Mouse (Mus musculus) heart, adult 2 months (tissue): ENCODE results near the gene Slc44a3.

Source experiments
- CTCF ChIP-seq: fragments of 200-600 bp; IDR thresholded peaks from 2 replicates; pipeline ENCODE4 v1.8.1; 2022; ENCODE audit warnings: antibody characterized with exemption, mild to moderate bottlenecking, moderate library complexity
- POLR2A ChIP-seq: fragments of 200-500 bp; IDR thresholded peaks from 2 replicates; pipeline ENCODE4 v1.6.1; 2011; ENCODE audit warnings: mild to moderate bottlenecking, low read depth, low read length, control low read depth; ENCODE audit not compliant: insufficient read depth

- TF ChIP-seq CTCF (no peak), POLR2A (no peak)
Measured at GRCm38 (mm10) chr3:121574386-121574785, 42.2 kb upstream of the Slc44a3 start.
